Mouse (Mus musculus) heart, adult 9 months (tissue): ENCODE measurements around the gene Gbp7.
"Not testable (repeated sequence)": the region's sequence is repeated elsewhere in the genome, so short reads cannot be mapped to it uniquely, and the experiment has no call there.

Experiments
- DNase-seq, 2 experiments: peaks; one replicate each; pipeline ENCODE4 v3.0.0; 2022; ENCODE audit warnings: low spot score in 2 of 2

Gene Gbp7

DNA sequence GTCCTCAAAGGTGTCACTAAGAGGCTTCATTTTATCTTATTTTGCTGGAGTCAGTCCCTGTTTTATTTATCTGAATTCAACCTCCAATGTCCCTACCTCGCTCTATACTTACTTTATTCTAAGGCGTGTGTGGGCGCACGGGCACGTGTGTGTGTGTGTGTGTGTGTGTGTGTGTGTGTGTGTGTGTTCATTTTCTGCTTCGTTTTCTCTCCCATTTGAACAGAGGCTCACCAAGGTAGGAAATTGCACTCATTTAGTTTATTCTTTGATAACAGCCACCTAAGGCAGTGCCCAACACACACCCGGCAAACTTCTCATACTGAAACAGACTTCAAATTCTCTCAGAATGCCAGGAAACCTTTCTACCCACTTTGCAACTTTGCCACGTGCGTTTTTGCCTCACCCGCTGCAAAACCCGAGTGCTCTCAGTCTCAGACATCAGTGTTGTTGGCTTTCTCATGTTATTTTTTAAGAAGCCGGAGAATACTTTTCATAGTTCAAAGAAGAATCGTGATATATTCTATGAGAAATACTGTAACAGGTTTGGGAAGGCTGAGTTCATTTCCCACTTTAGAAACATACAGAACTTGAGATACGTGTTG lies 31.0 kb downstream of the Gbp7 start:
- DNase-seq, result no peak

DNA sequence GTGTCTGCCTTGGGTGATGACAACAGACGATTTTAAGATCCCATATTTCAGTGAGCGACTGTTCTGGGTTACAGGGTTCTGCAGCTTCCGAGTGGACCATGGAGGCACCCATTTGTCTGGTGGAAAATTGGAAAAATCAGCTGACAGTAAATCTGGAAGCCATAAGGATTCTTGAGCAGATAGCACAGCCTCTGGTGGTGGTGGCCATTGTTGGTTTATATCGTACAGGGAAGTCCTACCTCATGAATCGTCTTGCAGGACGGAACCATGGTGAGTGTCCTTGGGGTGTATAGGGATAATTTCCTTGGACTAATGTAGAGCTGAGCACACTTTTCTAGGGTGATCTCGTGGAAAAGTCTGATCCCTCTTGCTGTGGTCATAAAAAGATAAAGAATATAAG lies 31.5 kb downstream of the Gbp7 start:
- no peak for DNase-seq

DNA sequence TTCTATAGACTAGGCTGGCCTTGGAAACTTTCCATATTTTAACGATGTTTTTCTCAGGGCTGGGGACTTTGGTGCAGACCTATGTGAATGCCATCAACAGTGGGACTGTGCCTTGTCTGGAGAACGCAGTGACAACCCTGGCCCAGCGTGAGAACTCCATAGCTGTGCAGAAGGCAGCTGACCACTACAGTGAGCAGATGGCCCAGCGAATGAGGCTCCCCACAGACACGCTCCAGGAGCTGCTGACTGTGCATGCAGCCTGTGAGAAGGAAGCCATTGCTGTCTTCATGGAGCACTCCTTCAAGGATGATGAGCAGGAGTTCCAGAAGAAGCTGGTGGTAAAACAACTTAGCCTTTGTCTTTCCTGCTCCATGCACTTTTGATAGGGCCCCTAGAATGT lies 37.3 kb downstream of the Gbp7 start:
- not testable (repeated sequence) for DNase-seq

DNA sequence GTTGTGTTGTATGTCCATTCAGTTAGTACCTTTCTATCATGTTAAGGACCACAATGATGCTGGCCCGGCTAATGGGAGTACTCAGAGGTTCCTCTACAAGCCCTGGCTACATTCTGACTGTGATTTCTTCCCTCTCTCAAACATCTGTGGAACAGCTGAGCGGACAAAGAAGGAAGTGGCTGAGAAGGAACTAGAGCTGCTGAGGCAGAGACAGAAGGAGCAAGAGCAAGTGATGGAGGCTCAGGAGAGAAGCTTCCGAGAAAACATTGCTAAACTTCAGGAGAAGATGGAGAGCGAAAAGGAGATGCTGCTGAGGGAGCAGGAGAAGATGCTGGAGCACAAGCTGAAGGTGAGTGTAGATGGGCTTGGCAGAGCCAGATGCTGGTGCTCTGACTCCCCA lies 40.6 kb downstream of the Gbp7 start:
- no peak for DNase-seq

DNA sequence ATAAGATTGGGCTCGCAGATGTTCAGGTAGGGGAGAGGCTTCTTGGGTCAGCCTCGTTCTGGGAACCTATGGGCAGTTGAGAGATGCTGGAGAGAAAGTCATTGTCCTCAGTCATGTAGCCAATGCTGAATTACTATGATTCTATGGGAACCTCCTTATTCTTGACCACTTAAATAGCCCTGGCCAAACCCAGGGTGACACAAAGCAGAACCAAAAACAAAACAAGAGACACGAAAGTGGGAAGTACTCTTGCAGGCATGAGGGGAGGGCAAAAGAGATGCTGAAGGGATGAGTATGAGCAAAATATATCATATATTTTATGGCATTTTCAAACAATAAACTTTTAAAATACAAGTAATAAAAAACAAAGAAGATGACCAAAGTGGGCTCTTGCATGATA lies 47.0 kb downstream of the Gbp7 start:
- DNase-seq, result no peak

DNA sequence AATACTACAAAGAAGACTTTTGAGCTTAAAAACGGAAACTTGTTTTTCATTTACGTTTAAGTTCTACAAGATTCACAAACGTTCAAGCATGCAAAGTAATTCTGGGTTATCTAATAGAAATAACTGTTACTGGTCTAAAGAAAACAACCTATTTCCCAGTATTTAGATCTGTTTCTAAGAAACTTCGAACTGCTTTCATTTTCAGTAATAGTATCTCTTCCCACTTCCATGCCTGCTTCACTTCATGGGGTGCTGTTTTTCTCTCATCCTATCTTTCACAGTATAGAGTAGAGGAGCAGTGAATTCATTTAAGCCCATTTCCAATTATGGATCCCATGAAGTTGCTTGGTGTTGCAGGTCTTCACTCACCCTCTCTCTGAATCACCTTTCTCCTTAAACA lies 48.2 kb downstream of the Gbp7 start:
- DNase-seq, result no peak

DNA sequence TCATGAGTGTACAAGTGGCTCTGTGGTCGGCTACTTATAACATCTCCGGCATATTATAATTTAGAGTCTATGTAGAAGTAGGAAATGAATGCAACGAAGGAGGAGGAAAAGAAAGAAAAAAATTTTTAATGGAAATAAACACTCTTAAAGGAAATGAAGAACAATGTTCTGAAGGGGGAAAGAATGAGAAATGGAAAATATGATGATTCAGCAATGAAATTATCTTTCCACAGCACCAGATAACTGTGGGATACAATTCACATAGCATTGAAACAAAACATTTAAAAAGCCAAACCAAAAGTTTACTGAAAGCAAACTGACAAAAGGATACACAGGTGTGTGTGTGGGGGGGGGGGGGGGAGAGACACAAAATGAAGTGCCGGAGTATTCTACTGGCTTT lies 52.9 kb downstream of the Gbp7 start:
- DNase-seq, result no peak

DNA sequence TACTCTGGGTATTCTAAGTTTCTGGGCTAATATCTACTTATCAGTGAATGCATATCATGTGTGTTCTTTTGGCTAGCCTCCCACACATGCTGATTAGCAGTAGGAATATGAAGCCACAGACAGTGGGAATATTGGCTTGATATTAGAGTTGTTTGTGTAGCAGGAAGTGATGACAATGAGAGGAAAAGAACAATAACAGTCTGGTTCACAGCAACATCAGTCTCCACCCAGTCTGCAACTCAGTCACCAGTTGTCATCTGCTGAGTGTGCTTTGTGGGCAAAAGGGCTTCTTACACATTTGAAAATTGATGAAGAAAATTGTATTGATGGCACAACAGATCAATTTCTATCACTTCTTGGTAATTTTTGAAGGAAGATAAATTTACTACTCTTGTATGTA lies 57.2 kb downstream of the Gbp7 start:
- DNase-seq, result peak; percentile 6 to 28

DNA sequence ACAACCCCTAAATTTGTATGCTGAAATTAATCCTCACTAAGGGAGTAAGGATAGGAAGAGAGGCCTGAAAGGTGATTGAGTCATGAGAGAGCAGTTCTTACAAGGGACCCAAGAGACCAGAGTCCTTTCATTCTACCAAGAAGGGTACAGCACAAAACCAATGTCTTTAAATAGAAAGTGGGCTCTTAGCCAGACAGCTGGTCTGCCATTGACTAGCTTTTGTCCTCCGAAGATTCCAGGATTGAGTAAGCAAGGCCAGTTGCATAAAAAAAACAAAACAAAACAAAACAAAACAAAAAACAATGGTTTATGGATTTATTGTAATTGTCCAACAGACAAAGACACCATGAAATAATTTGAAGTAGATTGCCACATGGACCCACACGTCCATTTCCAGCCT lies 58.7 kb downstream of the Gbp7 start:
- peak in 1 of 2 experiments; percentile 30 for DNase-seq

DNA sequence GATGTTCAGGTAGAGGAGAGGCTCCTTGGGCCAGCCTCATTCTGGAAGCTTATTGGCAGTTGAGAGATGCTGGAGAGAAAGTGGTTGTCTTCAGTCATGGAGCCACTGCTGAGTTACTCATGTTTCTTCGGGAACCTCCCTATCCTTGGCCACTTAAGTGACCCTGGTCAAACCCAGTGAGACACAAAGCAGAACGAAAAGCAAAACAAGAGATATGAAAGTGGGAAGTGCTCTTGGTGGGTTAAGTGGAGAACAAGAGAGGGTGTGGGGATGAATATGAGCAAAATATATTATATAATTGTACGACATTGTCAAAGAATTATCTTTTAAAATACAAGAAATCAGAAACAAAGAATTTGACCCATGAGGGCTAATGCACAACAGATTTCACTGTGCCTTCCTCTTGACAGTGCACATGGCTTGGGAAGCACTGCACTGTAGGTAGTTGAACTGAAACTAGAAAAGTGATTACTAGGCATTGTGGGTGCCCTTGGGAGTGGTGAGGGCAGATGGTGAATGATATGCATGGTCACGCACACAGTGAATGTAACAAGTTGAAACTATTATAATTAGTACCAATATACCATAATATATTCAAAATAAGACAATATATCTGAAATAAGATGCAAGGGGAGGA lies 60.4 kb downstream of the Gbp7 start:
- no peak for DNase-seq

DNA sequence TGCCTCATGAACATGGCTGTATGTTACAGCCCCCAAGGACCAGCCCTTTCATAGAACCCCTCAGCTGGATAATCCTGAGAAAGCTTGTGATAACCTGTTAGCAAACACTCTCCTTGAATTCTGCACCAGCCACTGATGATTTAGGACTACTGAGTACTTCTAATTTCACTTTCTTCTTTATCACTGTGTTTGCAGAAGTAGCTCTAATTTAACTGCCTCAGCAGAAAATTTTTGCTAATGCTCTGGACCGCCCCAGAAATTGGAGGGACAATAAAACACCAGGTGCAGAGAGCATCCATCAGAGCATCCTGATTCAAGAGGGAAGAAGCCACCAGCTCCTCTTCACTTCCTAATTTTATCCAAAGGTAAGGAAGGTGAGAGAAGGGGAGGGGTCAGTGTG lies 64.4 kb downstream of the Gbp7 start, which contains the start of gene Gbp2b:
TSS of gene Gbp2b (plus strand) at position 301 of the 400 bp plus-strand sequence.
- DNase-seq, result no peak

DNA sequence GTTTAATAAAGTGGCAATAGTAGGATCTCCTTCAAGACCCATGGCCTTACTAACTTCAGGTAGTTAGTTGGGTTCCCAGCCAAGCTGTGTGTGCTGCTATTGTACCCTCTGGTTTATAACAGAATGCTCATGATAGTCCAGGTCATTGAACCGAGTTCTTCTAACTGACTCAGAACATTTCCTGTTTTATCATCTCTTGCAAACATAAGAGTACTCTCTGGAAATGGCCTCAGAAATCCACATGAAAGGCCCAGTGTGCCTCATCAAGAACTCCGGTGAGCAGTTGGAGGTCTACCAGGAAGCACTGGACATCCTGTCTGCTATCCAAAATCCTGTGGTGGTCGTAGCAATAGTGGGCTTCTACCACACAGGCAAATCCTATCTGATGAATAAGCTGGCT lies 67.8 kb downstream of the Gbp7 start:
- no peak for DNase-seq
